Mouse (Mus musculus): ENCODE data around the gene Jazf1. TPM values are rescaled to one million over a fixed set of nuclear protein-coding genes. Genes with fewer than 3 reads are reported as not detected.
A peak's percentile ranks its signal among the peaks of the same experiment; 100 is the strongest.

Gene Jazf1
- total and polyA plus RNA-seq, 3 experiments, result not detected

GRCm38 (mm10) chr6:53034362-53035011 is 33.9 kb downstream of the Jazf1 start:
- Histone ChIP-seq H3K9ac (ENCODE audit: control insufficient read depth, low read depth, low read length, poor library complexity, severe bottlenecking) (no peak overlapping the region), H3K9me3 (replicated peaks; ENCODE audit: insufficient read depth, low read length) (no peaks in the 10 kb centered on the region), H3K4me3 (ENCODE audit: control insufficient read depth in 1 of 2, insufficient read depth in 1 of 2, low read depth in 2 of 2, low read length in 2 of 2) (no peak overlapping the region), H3K4me1 (ENCODE audit: control insufficient read depth in 1 of 2, insufficient read depth in 2 of 2, low read length in 2 of 2) (no peaks in the 10 kb centered on the region), H3K36me3 (ENCODE audit: control insufficient read depth in 1 of 2, insufficient read depth in 2 of 2, low read length in 2 of 2) (no peaks in the 10 kb centered on the region), H3K27me3 (ENCODE audit: control insufficient read depth in 1 of 2, insufficient read depth in 2 of 2, low read length in 2 of 2) (no peaks in the 10 kb centered on the region), H3K27ac (ENCODE audit: control insufficient read depth, low read depth, low read length) (no peak overlapping the region), H3K79me2 (ENCODE audit: control insufficient read depth, insufficient read depth, low read length, poor library complexity) (no peaks in the 10 kb centered on the region)
- DNase-seq (ENCODE audit: low read depth, low spot score), result no peak
- TF ChIP-seq ELF1 (IDR thresholded peaks at IDR 0.05; ENCODE audit: low read depth, low read length) (no peak), UBTF (IDR thresholded peaks at IDR 0.05; ENCODE audit: borderline replicate concordance, insufficient read depth, low read depth, low read length) (no peak), NELFE (IDR thresholded peaks at IDR 0.05; ENCODE audit: low read depth, low read length) (no peak), E2F4 (IDR thresholded peaks at IDR 0.05; ENCODE audit: borderline replicate concordance, low read depth, low read length) (no peak), MYC (IDR thresholded peaks at IDR 0.05; ENCODE audit: low read depth, low read length) (no peak), EP300 (IDR thresholded peaks at IDR 0.05; ENCODE audit: low read depth in 1 of 2, low read length in 2 of 2) (no peak), TCF12 (IDR thresholded peaks at IDR 0.05; ENCODE audit: low read depth, low read length) (no peak), SIN3A (IDR thresholded peaks at IDR 0.05; ENCODE audit: low read length) (no peak), ZMIZ1 (IDR thresholded peaks at IDR 0.05; ENCODE audit: low read depth, low read length) (no peak), SMC3 (IDR thresholded peaks at IDR 0.05; ENCODE audit: low read depth, low read length) (no peak), ZKSCAN1 (IDR thresholded peaks at IDR 0.05; ENCODE audit: low read depth, low read length) (no peak)

DNA sequence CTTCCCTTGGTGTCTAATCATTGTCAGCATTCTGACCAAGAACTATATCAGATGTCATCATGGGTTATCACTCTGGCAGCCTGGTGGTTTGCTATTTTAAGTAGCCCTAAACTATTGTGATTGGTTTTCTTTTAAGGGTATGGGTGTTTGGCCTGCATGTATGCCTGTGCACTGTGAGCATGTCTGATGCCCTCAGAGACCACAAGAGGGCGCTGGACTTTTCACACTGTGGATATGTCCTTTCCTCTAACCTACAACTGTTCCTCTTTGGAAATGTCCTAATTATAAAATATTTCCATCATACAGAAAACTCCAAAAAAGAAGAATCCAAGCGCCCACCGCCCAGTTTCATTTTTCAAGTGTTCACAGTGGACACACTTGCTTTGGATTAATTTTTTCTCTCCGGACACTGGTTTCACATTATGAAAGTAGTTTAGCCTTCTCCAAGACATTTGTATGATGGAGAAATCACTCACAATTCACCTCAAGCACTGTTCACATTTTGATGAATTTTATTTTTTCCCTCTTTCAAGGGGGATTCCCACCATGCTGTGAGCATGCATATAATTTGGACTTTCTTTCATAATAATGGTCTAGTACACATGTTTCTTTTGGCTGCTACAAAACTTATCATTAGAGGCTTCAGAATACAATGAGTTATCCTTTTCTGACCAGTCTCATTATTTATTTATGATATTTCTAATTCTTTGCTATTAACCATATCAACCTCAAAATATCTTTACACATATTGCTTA is 35.5 kb downstream of the Jazf1 start:
- H3K27ac ChIP-seq (ENCODE audit: control insufficient read depth, low read depth, low read length), result no peak overlapping the region
- no peak overlapping the region for H3K4me3 ChIP-seq (ENCODE audit: control insufficient read depth in 1 of 2, insufficient read depth in 1 of 2, low read depth in 2 of 2, low read length in 2 of 2)
- H3K9ac ChIP-seq (ENCODE audit: control insufficient read depth, low read depth, low read length, poor library complexity, severe bottlenecking), result no peak overlapping the region
- no peaks in the 10 kb centered on the region for H3K27me3 ChIP-seq (ENCODE audit: control insufficient read depth in 1 of 2, insufficient read depth in 2 of 2, low read length in 2 of 2)
- H3K79me2 ChIP-seq (ENCODE audit: control insufficient read depth, insufficient read depth, low read length, poor library complexity), result no peaks in the 10 kb centered on the region
- peak; percentile 1 for DNase-seq (ENCODE audit: low read depth, low spot score)
- no peaks in the 10 kb centered on the region for H3K36me3 ChIP-seq (ENCODE audit: control insufficient read depth in 1 of 2, insufficient read depth in 2 of 2, low read length in 2 of 2)
- TF ChIP-seq NELFE (IDR thresholded peaks at IDR 0.05; ENCODE audit: low read depth, low read length) (no peak), CTCF (IDR thresholded peaks at IDR 0.05 in 2 of 3, conservative IDR thresholded peaks at IDR 0.05 in 1 of 3; ENCODE audit: control insufficient read depth in 1 of 3, insufficient read depth in 1 of 3, low read depth in 2 of 3, low read length in 3 of 3, poor library complexity in 1 of 3, severe bottlenecking in 1 of 3) (peak in 2 of 3 experiments; percentile 5 to 28; a peak in 2 of 6 replicates), POLR2A (IDR thresholded peaks at IDR 0.05; ENCODE audit: control insufficient read depth in 1 of 2, insufficient read depth in 1 of 2, low read depth in 1 of 2, low read length in 2 of 2, poor library complexity in 1 of 2) (no peak)
- no peaks in the 10 kb centered on the region for H3K4me1 ChIP-seq (ENCODE audit: control insufficient read depth in 1 of 2, insufficient read depth in 2 of 2, low read length in 2 of 2)
- no peaks in the 10 kb centered on the region for H3K9me3 ChIP-seq (replicated peaks; ENCODE audit: insufficient read depth, low read length)
